Mouse (Mus musculus) urinary bladder, postnatal 25 days (tissue): ENCODE results near the gene BC024978.
A peak's percentile ranks its signal among the peaks of the same experiment; 100 is the strongest.
"Not testable (repeated sequence)": the region's sequence is repeated elsewhere in the genome, so short reads cannot be mapped to it uniquely, and the experiment has no call there.

Experiments used
- DNase-seq: peaks from one replicate; pipeline ENCODE4 v3.0.0; 2022; ENCODE audit warnings: low spot score

Gene BC024978

GRCm38 (mm10) chr7:27224877-27225575, 29.4 kb downstream of the BC024978 start:
- peak; percentile 30 for DNase-seq

GRCm38 (mm10) chr7:27227276-27227675, 31.7 kb downstream of the BC024978 start:
- DNase-seq, result no peak

GRCm38 (mm10) chr7:27227676-27228075, 32.1 kb downstream of the BC024978 start:
- no peak for DNase-seq

- DNase-seq, result peak; percentile 88
These were observed 32.8 kb downstream of the BC024978 start, which contains the start of gene Itpkc for GRCm38 (mm10) chr7:27228281-27228821. Gene Itpkc, minus strand, starts transcription at chr7:27228661.

GRCm38 (mm10) chr7:27228865-27229264, 33.3 kb downstream of the BC024978 start:
- DNase-seq, result no peak

GRCm38 (mm10) chr7:27230781-27231180, 35.2 kb downstream of the BC024978 start:
- DNase-seq, result no peak

- DNase-seq, result peak; percentile 57
These were observed 36.2 kb downstream of the BC024978 start for GRCm38 (mm10) chr7:27231693-27232331.

GRCm38 (mm10) chr7:27232781-27233281, 37.2 kb downstream of the BC024978 start, which contains the start of gene Coq8b:
Gene Coq8b, plus strand, starts transcription at chr7:27233023.
- DNase-seq, result peak; percentile 85

- DNase-seq, result no peak
These were observed 37.7 kb downstream of the BC024978 start for GRCm38 (mm10) chr7:27233300-27233699.

GRCm38 (mm10) chr7:27235726-27236125, 40.1 kb downstream of the BC024978 start:
- DNase-seq, result no peak

- DNase-seq, result no peak
These were observed 41.9 kb downstream of the BC024978 start for GRCm38 (mm10) chr7:27237527-27237926.

GRCm38 (mm10) chr7:27238568-27238967, 43.0 kb downstream of the BC024978 start:
- no peak for DNase-seq

- DNase-seq, result no peak
These were observed 47.6 kb downstream of the BC024978 start for GRCm38 (mm10) chr7:27243211-27243610.

GRCm38 (mm10) chr7:27244088-27244487, 48.5 kb downstream of the BC024978 start:
- DNase-seq, result not testable (repeated sequence)

GRCm38 (mm10) chr7:27249146-27249545, 53.6 kb downstream of the BC024978 start:
- no peak for DNase-seq

- DNase-seq, result no peak
These were observed 54.3 kb downstream of the BC024978 start for GRCm38 (mm10) chr7:27249928-27250327.

GRCm38 (mm10) chr7:27251946-27252345, 56.4 kb downstream of the BC024978 start:
- DNase-seq, result no peak

- no peak for DNase-seq
These were observed 60.1 kb downstream of the BC024978 start for GRCm38 (mm10) chr7:27255721-27256120.

- peak; percentile 40 for DNase-seq
These were observed 61.7 kb downstream of the BC024978 start for GRCm38 (mm10) chr7:27257046-27257851.

- DNase-seq, result no peak
These were observed 62.2 kb downstream of the BC024978 start for GRCm38 (mm10) chr7:27257852-27258204.

- DNase-seq, result peak; percentile 90
These were observed 62.8 kb downstream of the BC024978 start, which contains the start of gene Numbl for GRCm38 (mm10) chr7:27258205-27258899. Gene Numbl, plus strand, starts transcription at chr7:27258433.
